Mouse (Mus musculus): ENCODE measurements around the gene Hmga2.

DNA sequence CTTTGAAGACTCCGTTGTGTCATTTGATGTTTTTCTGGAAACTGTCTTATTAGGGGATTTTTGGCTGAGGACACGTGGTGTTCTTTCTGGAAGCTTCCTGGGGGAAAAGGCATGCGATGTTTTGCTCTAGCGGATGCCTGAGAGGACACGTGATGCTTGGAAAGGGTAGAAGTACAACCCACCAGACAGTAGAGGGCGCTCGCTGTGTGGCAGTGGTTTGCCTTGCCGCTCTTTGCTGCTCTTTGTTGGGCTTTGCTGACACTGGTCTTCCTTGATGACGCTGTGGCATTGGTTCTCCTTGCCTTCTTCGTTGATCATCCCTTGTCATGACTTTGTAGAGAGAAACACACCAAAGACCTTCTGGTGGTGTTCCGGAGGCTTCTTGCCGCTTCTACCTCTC lies 156.7 kb downstream of the Hmga2 start:
- TF ChIP-seq FLI1 (IDR thresholded peaks at IDR 0.05; ENCODE audit: low read length) = no peak
- TF ChIP-seq GATA1 (IDR thresholded peaks at IDR 0.05; ENCODE audit: borderline replicate concordance, low read length) = no peak
